Mouse (Mus musculus): ENCODE data around the gene Rnase4. TPM values are rescaled to one million over a fixed set of nuclear protein-coding genes. Genes with fewer than 3 reads are reported as not detected.

The Rnase4 gene
- polyA plus RNA-seq, 2 experiments, result 59.4 to 66.2 TPM

GRCm38 (mm10) chr14:51130315-51130940 is 39.6 kb downstream of the Rnase4 start:
- H3K4me1 ChIP-seq (ENCODE audit: control insufficient read depth, insufficient read depth, low read length), result no peaks in the 10 kb centered on the region
- ATAC-seq (ENCODE audit: low FRiP score, low read depth) (no peak), DNase-seq (ENCODE audit: low spot score) (no peak)
- TF ChIP-seq POLR2A (IDR thresholded peaks at IDR 0.05; ENCODE audit: borderline replicate concordance, extremely low read depth, insufficient read depth, insufficient read length), result no peak
- no peaks in the 10 kb centered on the region for H3K27me3 ChIP-seq (ENCODE audit: control insufficient read depth, insufficient read depth, low read length)
- H3K27ac ChIP-seq (replicated peaks; ENCODE audit: low read depth, low read length), result no peak overlapping the region
- WGBS, result 87% methylated on average over 9 of the region's 9 CpGs
- H3K4me2 ChIP-seq (replicated peaks; ENCODE audit: low read depth, low read length, severe bottlenecking), result no peak overlapping the region
- H3K36me3 ChIP-seq (ENCODE audit: control insufficient read depth, insufficient read depth, low read length), result no peaks in the 10 kb centered on the region
- no peak overlapping the region for H3K4me3 ChIP-seq (replicated peaks; ENCODE audit: low read length)
- H3K9me3 ChIP-seq (ENCODE audit: control insufficient read depth, low read length), result no peaks in the 10 kb centered on the region
- H3K9ac ChIP-seq (ENCODE audit: low read depth, low read length, severe bottlenecking), result no peak overlapping the region

GRCm38 (mm10) chr14:51131086-51131815 is 40.4 kb downstream of the Rnase4 start:
- Histone ChIP-seq H3K27ac (replicated peaks; ENCODE audit: low read depth, low read length) (no peak overlapping the region), H3K9me3 (ENCODE audit: control insufficient read depth, low read length) (no peaks in the 10 kb centered on the region), H3K27me3 (ENCODE audit: control insufficient read depth, insufficient read depth, low read length) (no peaks in the 10 kb centered on the region), H3K9ac (ENCODE audit: low read depth, low read length, severe bottlenecking) (no peak overlapping the region), H3K4me3 (replicated peaks; ENCODE audit: low read length) (no peak overlapping the region), H3K4me1 (ENCODE audit: control insufficient read depth, insufficient read depth, low read length) (no peaks in the 10 kb centered on the region), H3K36me3 (ENCODE audit: control insufficient read depth, insufficient read depth, low read length) (no peaks in the 10 kb centered on the region), H3K4me2 (replicated peaks; ENCODE audit: low read depth, low read length, severe bottlenecking) (no peak overlapping the region)
- TF ChIP-seq POLR2A (IDR thresholded peaks at IDR 0.05; ENCODE audit: borderline replicate concordance, extremely low read depth, insufficient read depth, insufficient read length), result no peak
- 75% methylated on average over 7 of the region's 7 CpGs for WGBS
- DNase-seq (ENCODE audit: low spot score), result no peak
- ATAC-seq (ENCODE audit: low FRiP score, low read depth), result no peak

DNA sequence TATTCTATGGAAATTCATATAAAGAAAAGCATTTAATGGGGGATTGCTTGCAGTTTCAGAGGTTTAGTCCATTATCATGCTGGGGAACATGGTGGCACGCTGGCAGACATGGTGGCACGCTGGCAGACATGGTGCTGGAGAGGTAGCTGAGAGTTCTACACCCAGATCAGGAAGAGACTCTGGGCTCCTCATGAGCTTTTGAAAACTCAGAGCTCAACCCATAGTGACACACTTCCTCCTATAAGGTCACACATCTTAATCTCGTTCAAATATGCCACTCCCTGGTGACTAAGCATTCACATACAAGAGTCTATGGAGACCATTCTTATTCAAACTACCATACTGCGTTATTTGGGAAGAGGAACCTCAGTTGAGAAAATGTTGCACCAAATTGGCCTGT is 41.5 kb downstream of the Rnase4 start:
- no peak for ATAC-seq (ENCODE audit: low FRiP score, low read depth)

DNA sequence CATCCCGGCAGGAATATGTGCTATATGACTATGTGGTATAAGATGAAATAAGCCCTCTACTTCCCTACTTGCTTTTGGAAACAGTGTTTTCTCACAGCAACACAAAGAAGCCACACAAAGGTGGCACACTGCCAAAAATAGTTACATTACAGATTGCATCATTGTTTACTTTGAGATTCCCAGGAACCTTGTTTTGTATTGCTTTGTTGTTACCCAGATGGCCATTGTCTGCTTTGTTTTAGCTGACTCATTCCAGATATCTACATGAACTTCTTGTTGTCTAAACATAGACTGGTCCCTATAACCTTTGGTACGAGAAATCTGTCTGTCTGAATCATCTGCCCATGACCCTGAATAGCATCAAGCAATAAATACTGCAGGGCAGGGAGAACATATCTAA is 49.5 kb downstream of the Rnase4 start:
- Histone ChIP-seq H3K9me3 (ENCODE audit: control insufficient read depth, low read length) (no peaks in the 10 kb centered on the region), H3K9ac (ENCODE audit: low read depth, low read length, severe bottlenecking) (no peak overlapping the region), H3K36me3 (ENCODE audit: control insufficient read depth, insufficient read depth, low read length) (no peaks in the 10 kb centered on the region), H3K4me3 (replicated peaks; ENCODE audit: low read length) (no peak overlapping the region), H3K27ac (replicated peaks; ENCODE audit: low read depth, low read length) (no peak overlapping the region), H3K4me2 (replicated peaks; ENCODE audit: low read depth, low read length, severe bottlenecking) (no peak overlapping the region), H3K4me1 (ENCODE audit: control insufficient read depth, insufficient read depth, low read length) (no peaks in the 10 kb centered on the region), H3K27me3 (ENCODE audit: control insufficient read depth, insufficient read depth, low read length) (no peaks in the 10 kb centered on the region)
- TF ChIP-seq POLR2A (IDR thresholded peaks at IDR 0.05; ENCODE audit: borderline replicate concordance, extremely low read depth, insufficient read depth, insufficient read length), result no peak
- DNase-seq (ENCODE audit: low spot score), result no peak
- WGBS, result 89% methylated on average over 2 of the region's 2 CpGs
- no peak for ATAC-seq (ENCODE audit: low FRiP score, low read depth)

More for the DNA sequence above, 41.5 kb downstream of the Rnase4 start:
- 92% methylated on average over 4 of the region's 4 CpGs for WGBS
- Histone ChIP-seq H3K36me3 (ENCODE audit: control insufficient read depth, insufficient read depth, low read length) (no peaks in the 10 kb centered on the region), H3K4me1 (ENCODE audit: control insufficient read depth, insufficient read depth, low read length) (no peaks in the 10 kb centered on the region), H3K9ac (ENCODE audit: low read depth, low read length, severe bottlenecking) (no peak overlapping the region), H3K4me3 (replicated peaks; ENCODE audit: low read length) (no peak overlapping the region), H3K4me2 (replicated peaks; ENCODE audit: low read depth, low read length, severe bottlenecking) (no peak overlapping the region), H3K27ac (replicated peaks; ENCODE audit: low read depth, low read length) (no peak overlapping the region), H3K9me3 (ENCODE audit: control insufficient read depth, low read length) (no peaks in the 10 kb centered on the region), H3K27me3 (ENCODE audit: control insufficient read depth, insufficient read depth, low read length) (no peaks in the 10 kb centered on the region)
- no peak for TF ChIP-seq POLR2A (IDR thresholded peaks at IDR 0.05; ENCODE audit: borderline replicate concordance, extremely low read depth, insufficient read depth, insufficient read length)
- no peak for DNase-seq (ENCODE audit: low spot score)

DNA sequence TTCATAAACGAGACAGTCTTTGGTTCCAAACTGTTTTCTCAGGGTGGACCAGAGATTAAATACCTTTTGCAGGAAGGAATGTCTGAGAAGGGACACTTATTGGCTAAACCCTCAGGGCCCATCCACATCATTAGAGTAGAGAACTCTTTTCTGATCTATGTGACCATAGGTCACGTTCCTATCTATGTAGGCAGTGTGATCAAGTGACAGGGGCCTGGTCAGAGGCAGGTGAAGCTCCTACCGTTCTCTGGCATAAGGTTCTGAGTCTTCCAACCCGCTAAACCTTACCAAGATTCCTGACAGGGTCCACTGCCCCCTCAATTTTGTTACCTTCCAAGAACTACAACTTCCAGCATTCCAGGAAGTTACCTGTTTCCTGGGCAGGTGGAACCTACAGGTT is 51.2 kb downstream of the Rnase4 start:
- no peaks in the 10 kb centered on the region for H3K27me3 ChIP-seq (ENCODE audit: control insufficient read depth, insufficient read depth, low read length)
- no peak overlapping the region for H3K4me3 ChIP-seq (replicated peaks; ENCODE audit: low read length)
- no peak for TF ChIP-seq POLR2A (IDR thresholded peaks at IDR 0.05; ENCODE audit: borderline replicate concordance, extremely low read depth, insufficient read depth, insufficient read length)
- H3K4me1 ChIP-seq (ENCODE audit: control insufficient read depth, insufficient read depth, low read length), result no peaks in the 10 kb centered on the region
- no peak overlapping the region for H3K9ac ChIP-seq (ENCODE audit: low read depth, low read length, severe bottlenecking)
- WGBS, result 85% methylated on average over 4 of the region's 4 CpGs
- no peak for ATAC-seq (ENCODE audit: low FRiP score, low read depth)
- no peaks in the 10 kb centered on the region for H3K9me3 ChIP-seq (ENCODE audit: control insufficient read depth, low read length)
- no peaks in the 10 kb centered on the region for H3K36me3 ChIP-seq (ENCODE audit: control insufficient read depth, insufficient read depth, low read length)
- no peak for DNase-seq (ENCODE audit: low spot score)
- no peak overlapping the region for H3K27ac ChIP-seq (replicated peaks; ENCODE audit: low read depth, low read length)
- H3K4me2 ChIP-seq (replicated peaks; ENCODE audit: low read depth, low read length, severe bottlenecking), result no peak overlapping the region

Measured in limb, embryonic 14.5 days (tissue).